Mouse (Mus musculus): ENCODE data around the gene Slc10a7.

The Slc10a7 gene

DNA sequence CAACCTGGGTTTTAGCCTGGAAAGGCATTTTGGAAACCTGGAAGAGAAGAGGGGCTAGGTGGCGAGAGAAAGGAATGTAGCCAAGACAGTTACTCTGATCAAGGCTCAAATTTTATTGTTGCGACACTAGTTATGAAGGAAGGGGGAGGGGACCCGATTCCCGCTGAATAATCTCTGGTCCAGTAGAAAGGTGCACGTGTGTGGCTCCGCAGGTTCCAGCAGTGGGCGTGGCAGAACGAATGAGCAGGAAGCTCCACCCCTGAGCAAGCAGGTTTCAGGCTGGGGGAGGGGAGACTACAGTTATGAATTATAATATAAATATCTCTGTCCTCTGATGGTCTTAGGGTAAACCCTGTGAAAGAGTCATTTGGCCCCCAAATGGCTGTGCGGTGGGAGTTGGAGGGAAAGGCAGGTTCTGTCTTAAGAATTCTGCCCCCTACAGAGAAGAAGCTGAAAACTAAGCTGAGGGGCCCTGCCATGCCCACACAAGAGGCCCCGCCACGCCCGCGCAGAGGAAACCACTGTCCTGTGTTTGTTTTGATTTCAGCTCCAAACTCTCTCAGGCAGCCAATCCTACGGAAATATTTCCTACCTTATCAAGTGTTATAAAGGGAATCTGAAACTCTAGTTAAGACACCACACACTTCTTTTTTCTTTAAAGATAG lies 36.1 kb downstream of the Slc10a7 start:
- WGBS = 63% methylated on average over 10 of the region's 14 CpGs

DNA sequence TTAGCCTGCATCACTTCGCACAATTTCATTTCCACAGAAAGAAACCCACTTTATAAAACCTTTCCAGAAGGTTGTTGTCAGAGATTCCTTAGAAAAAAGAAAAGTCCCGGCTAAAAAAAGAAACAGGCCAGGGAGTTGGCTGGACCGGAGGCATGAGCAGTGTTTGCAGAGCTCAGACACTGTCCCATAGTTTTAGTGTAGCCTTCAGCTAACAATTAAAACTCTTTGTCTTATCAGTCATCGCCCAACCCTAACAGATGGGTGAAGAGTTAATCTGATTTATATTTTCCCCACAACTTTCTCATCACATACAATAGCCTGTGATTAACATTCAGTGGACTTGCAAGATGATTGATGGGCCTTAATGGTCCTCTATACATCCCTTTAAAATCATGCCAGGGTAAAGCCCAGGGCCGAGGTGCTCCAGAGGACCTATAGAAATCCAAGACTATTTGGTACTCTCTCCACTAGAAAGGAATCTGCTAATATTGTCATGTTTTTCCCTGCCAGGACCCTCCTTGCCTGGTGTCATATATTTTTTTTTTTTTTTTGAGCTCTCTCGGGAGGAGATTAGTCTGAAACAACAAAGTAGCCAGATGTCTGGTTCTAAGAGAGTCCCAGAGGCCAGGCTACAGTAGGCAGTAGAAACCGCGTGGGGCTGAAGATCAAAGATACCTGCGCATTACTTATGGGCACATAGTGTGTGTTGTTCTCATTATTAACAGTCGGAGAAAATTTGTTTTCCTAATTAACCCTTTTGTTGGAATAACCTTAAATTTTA lies 41.0 kb downstream of the Slc10a7 start:
- 64% methylated on average over 10 of the region's 10 CpGs for WGBS

DNA sequence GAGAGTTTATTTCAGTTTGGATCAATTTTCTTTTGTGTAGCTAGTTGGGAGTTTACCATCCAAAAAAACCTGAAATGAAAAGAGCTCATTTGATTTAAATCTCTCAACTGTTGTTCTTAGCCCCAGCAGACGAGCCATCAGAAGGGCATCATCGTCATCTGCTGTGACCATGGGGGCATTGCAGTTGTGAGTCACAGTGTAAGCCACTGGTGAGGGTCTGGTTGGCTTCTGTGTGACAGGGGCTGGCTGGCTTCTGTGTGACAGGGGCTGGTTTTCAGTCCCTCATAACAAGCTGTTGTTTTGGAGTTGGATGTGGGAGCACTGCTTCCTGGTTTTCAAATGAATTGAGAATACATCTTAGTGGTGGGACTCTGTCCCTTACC lies 41.6 kb downstream of the Slc10a7 start:
- WGBS = 81% methylated on average over 2 of the region's 2 CpGs

DNA sequence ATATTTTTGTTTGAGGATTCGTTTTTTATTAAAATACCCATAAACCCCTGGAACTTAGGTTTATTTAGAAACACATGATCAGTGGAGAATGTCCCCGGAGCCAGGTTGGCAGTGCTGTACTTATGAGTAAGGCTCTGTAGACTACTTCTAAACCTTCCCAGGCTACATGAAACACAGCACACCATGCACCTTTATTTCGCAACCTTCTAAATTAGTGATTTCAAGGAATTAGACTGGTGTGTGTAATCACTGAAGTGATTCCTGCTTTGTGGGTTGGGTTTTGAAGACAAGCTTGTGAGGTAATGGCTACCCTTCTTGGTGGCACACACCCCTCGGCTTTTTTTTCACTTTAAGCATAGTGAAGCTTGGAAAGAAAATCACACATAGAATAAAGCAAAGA lies 46.7 kb downstream of the Slc10a7 start:
- WGBS = 93% methylated on average over 4 of the region's 4 CpGs

DNA sequence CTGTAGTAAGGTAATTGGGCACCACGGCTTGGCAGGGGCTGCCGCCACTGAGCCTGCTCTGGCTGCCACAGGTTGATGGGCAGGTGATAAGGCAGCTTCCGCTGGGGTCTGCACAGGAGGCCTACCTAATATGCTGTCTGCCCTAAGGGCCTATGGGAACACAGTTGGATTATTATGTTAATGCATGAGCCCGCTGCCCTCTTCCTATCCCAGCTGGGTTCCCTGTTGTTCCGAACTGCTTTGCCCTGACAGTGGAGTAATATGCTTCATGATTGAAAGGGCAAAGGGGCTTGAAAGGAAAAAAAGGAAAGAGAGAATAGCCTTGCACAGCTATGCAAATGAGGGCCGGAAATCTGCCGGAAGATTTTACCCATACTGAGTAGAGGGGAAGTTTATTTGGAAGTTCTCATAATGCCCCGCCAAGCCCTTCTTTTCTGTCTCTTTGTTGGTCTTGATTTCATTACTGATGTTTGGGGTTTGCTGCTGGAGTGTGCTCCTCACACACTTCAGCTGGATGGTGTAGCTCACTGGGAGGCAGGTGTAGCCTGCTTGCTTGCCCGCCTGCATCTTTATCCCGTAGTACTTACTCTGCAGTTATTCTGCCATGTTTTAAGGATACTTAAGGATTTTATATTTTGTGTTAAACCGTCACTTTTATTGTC lies 47.8 kb downstream of the Slc10a7 start:
- WGBS = 72% methylated on average over 11 of the region's 11 CpGs

DNA sequence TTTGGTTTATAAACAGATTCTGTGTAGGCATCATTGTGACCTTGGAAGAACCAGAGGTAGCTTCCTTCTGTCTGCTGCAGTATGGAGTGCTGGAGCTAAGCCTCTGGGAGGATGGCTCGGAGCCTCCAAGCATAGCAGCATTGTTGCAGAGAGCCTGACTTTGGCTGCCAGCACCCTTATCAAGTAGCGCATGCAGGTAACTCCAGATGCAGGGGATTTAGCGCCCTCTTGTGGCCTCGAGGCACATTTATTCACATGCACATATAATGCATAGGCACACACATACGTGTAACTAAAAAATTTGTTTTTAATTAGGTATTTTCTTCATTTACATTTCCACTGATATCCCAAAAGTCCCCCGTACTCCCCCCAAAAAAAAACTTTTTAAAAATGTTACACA lies 52.5 kb downstream of the Slc10a7 start:
- WGBS = 94% methylated on average over 6 of the region's 6 CpGs

DNA sequence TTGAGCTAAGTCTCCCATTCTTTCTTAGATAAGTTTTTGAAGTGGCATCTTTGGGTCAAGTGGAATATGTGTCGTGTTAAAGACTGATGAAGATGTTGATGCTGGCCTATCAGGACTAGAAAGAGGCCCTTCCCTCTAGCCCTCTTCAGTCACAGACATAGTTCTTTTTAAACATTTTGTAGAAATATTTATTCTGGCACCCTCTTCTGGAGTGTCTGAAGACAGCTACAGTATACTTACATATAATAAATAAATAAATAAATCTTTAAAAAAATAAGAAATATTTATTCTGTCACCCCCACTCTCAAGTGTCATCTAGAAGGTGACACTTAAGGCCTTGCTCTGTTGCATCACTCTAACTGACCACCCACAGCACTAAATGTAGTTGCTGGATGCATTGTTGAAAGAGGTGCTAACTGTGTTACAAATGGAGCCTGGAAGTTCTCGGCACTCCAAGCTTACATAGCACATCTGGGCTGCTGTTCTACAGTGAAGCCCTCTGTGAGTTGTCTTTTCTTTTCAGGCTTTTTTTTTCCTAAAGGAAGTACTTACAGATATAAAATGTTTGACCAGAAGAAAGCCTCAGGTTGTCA lies 54.4 kb downstream of the Slc10a7 start:
- 90% methylated on average over 2 of the region's 2 CpGs for WGBS

DNA sequence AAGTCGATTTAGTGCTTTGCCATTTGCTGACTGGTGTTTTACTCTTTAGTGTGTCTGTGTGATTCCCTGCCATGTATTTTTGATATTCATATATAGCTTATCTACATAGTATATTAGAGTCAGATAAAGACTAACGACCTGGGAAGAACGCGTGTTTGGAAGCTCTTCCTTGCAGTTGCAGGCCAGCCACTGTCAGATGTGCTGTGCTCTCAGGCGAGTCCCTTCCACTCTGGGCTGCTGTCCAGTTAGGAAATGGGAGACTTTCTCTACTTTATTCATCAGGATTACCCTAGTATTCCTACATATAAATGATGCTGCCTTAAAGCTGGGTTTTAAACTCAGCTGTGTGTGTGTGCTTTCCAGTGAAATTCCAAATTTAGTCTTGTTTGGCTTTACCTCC lies 55.1 kb downstream of the Slc10a7 start:
- WGBS = 81% methylated on average over 5 of the region's 5 CpGs

DNA sequence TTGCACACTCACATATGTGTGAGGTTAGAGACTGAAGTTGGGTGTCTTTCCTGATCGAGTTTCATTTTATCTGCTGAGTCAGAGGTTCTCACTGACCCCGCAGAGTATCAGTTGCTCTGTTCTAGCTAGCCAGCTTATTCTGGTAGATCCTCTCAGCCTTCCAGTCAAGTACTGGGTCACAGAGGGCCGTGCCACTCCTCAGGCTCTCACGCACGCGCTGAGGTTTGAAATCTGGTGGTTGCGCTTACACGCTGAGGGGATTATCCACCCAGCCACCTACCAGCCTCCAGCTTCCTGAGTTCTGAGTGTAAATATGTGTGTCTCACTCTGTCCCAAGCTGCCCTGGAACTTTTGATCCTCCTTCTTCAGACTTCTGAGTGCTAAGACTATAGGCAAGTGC lies 59.0 kb downstream of the Slc10a7 start:
- 92% methylated on average over 8 of the region's 8 CpGs for WGBS

DNA sequence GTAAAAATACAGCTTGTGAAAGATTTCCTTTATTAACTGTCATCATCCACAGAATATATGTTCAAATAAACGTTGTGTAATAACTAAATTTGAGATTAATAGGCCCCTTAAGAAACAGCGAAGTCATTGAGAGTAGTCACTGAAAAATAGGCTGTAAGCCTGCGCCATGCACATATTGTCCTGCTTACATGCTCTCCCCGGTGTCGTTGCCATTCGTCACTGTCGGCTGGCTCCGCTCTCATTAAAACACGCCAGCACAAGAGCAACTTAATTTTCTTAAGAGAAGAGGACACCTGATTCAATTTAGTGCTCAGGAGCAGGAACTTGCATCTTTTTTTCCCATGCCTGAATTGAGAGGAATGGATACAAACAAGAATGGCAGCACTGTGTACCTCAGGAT lies 62.4 kb downstream of the Slc10a7 start:
- 89% methylated on average over 9 of the region's 9 CpGs for WGBS

DNA sequence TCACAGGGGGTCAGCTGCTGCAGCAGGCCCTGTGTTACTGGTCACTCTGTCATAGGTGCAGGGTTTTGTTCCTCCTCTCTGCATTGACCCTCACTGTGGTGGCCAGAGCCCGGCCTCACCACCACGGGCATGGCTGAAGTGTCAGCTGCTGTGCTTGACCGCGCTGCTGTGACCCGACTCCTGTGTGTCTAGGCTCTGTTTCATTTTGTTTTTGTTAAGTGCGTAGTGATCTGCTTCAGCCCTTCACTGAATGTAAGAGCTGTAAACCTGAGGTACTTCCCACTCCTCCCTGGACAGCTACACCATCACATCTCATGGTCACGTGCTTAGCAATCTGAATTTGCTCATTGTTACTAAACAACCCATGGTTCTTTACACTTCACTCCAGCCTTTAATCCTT lies 65.1 kb downstream of the Slc10a7 start:
- WGBS = 92% methylated on average over 7 of the region's 7 CpGs

DNA sequence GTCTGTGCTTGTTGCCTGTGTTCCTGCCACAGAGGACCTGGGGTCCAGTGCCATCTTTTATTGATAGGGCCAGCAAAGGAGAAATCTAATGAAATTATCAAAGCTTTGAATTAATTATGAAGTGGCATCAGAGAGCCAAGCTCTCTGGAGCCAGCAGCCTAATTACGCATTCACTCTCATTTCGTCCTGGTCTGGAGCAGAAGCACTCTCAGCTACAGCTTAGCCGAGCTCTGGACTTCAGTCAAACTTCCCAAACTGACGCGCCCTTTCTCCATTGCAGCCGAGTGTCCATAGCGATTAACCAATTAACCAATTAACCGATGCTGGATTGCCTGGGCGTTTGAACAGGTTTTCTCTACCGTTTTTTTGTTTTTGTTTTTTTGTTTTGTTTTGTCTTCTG lies 68.4 kb downstream of the Slc10a7 start:
- WGBS = 69% methylated on average over 10 of the region's 10 CpGs

DNA sequence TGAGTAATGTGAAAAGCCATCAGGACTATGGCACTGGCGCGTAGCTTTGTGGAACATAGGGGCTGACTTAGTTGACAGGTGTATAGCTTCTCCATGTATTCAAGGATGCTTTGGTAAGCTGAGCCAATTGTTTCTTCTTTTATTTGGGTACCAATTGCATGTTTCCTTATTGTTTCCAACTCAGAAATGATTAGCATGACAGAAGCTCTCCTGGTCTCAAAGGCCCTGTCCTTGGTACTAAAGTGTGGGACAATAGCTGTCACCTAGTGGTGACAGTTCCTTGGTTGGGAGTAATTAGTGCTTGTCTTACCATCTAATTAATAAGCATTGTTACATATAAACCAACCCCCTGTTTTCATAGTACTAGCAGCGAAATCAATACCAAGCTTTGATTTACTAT lies 68.9 kb downstream of the Slc10a7 start:
- 94% methylated on average over 3 of the region's 3 CpGs for WGBS

DNA sequence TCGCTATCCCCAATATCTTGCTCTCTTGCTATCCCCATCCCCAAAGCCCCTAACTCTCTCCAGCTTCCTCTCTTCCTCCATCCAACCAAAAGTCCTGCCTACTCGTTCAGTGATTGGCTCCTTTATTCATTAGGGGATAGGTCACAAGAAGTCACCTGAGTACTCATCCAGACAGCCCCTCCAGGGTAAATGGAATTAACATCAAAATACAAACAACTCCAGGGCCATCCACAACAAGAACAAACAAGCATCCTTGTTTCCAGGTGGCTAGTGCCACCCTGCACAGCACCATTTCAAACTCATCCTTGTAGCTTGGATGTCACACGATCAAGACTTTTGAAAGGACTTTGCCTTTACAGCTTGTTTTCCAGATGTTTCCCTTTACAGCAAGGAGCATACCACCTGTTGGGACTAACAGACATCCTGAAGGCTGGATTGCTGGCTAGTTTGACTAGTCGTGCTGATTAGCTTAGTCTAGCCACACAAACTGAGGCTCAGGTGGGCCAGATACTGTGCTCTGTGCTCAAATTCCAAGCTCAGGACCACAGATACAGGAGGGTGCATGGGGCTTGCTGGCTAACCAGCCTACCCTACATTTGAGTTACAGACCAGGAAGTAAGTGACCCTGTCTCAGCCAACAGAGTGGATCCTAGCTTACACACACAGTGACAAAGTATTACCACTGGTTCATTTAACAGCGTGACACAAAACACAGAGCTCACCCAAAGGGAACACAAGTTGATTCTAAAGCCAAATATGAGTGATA lies 75.0 kb downstream of the Slc10a7 start:
- 89% methylated on average over 5 of the region's 5 CpGs for WGBS

DNA sequence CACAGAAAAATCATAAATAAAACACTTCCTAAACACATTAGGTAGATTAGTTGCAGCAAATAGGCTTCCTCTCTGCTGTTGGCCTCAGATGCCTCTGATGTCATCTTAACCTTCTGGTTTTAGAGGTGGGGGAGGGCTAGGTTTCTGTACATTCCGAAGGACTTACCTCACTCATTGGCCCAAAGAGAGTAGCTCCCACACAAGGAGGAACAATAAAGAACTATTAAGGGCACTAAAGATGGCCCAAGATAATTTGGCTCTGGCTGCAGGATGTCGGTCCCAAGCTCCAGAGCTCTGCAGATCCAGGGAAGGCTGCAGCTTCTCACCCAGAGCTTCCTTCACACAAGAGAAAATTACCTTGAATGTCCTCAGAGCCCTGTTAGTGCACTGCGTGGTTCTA lies 75.7 kb downstream of the Slc10a7 start:
- WGBS = 53% methylated on average over 3 of the region's 3 CpGs

DNA sequence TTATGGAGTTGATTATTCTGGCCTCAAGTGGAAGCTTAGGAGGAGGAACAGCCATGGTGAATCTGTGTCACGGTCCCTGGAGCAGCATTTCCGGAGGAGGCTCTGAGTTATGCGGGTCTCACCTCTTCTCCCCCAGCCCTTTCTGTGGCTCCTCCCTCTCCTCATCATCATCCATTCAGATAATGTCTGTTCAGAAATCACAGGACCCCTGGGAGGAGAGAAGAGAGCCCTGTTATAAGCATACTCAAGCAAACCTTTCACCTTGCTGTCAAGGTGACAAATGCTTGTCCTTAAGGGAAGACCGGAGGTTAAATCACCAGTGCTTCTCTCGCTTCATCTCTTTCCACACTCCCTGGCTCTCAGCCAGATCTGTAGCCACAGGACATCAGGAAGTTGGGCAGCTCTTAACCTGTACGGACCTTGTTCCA lies 86.3 kb downstream of the Slc10a7 start:
- WGBS = 75% methylated on average over 6 of the region's 6 CpGs

DNA sequence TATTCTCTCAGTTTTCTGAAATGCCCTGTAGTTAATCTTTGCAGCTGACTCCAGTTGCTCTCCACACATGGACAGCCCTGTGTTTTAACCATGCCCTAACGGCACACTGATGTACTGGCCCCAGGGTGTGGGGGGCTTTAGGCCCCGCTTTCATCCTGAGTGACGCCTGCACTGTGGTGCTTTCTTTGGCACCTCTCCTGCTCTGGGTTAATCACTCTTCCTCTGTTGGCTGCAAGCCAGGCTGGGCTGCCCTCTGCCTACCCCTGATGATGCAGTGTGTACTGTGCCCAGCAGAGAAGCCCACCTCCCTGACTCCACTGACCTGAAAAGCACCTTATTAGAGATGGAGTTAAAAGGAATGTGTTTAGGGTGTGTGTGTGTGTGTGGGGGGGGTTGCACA lies 89.1 kb downstream of the Slc10a7 start:
- WGBS = 62% methylated on average over 3 of the region's 3 CpGs

DNA sequence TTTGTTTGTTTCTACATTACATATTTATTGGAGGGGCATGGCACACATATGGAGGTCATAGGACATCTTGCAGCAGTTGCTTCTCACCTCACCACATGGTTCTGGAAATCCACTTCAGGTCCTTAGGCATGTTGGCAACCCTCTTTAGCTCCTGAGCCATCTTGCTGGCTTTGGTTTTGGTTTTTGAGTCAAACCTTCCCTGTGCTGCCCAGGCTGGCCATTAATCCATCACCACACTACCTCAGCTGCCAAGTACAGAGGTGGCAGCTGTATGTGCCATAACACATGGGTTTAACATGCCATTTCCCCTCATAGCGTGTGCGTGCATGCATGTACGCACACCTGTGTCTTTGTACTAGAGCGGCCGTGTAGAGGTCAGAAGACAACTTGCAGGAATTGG lies 93.9 kb downstream of the Slc10a7 start:
- WGBS = 96% methylated on average over 5 of the region's 5 CpGs

DNA sequence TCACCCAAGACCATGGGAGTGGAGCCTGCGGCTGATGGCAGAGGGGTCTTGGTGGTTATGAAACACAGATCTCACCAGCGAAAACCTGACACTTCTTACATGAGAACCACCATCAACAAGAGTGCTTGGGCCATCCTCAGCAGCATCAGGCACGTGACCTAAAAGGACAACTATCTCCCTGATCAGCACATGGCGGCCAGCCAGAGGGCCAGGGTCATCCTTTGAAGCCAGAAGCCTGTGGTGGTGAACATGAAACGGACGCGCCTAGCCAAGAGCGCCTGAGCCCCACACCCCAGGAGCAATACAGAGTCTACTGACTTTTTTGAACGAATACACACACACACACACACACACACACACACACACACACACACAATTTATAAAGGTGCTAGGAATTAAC lies 95.3 kb downstream of the Slc10a7 start:
- 87% methylated on average over 9 of the region's 9 CpGs for WGBS

DNA sequence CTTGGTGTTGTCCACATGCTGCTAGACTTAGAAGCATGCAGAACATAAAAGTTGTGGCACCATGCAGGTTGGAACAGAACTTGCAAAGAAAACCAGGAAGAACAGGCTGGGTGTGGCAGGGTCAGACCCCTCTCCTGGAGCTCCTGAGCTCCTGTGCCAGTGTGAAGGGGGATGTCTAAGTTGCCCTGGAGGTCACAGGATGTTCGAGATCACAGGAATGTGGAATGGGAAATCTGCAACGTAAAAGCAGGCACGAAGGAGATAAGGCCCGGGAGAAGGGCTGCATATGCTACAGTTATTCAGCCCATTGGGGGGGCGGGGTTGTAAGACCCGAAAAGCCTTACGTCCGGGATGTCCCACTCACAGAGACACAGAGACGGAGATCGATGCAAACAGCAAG lies 100.2 kb downstream of the Slc10a7 start:
- 89% methylated on average over 10 of the region's 10 CpGs for WGBS

DNA sequence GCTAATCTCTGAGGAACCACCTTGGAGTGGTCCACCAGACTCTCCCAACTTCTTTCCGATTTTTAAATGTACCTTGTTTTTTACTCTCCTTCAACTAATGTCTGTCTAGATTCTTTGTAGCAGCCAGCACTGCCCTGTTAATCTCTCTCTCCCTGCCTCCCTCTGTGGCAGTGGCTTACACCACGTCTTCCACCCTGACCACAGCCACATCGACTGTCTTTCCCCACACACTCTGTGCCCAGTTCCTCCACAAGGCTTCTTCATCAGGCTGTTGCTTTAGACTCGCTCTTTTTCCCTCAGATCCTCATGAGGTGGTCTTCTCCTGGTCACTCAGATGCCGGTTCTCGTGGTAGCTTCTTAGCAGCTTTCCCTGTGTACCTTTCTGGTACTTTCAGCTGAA lies 101.9 kb downstream of the Slc10a7 start:
- 90% methylated on average over 6 of the region's 6 CpGs for WGBS

DNA sequence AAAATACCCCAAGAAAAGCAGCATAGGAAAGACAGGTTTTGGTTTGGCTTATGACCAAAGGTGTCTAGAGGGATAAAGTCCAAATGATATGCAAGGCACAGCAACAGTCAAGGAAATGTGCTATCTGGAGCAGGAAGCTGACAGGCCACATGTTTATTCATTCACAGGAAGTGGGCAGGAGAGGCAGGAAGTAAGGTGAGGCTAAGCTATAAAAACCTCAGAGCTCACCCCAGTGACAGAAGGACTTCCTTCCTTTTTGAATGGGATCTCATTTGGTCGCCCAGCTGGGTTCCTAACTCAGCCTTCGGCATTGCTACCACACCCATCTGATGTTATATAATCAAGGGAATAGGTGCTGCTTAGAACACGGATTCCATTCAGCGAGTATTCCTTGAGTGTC lies 113.2 kb downstream of the Slc10a7 start:
- WGBS = 74% methylated on average over 4 of the region's 4 CpGs

All from cerebral cortex, adult 2 months (tissue).